Mouse (Mus musculus) CH12.LX (cell line): Measurements from ENCODE around the gene Trim54. TPM values are rescaled to one million over a fixed set of nuclear protein-coding genes. Genes with fewer than 3 reads are reported as not detected.

Experiments used
- DNase-seq: peaks from one replicate; pipeline ENCODE4 v3.0.0-alpha.2; 2013; ENCODE audit errors: extremely low read depth
- H3K27ac ChIP-seq: 2 replicates; pipeline ENCODE4 v1.5.1; 2012; ENCODE audit warnings: low read depth, mild to moderate bottlenecking, control low read depth, moderate library complexity; ENCODE audit not compliant: insufficient read depth
- H3K27me3 ChIP-seq: replicated peaks from 2 replicates; pipeline ENCODE3; 2012; ENCODE audit warnings: inconsistent platforms
- H3K36me3 ChIP-seq, 2 experiments: replicated peaks in 1 of 2; 2 replicates each; pipeline versions ENCODE3 to v1.6.1; 2012; ENCODE audit warnings: inconsistent platforms in 1 of 2, low read length in 1 of 2, mild to moderate bottlenecking in 1 of 2, mixed read lengths in 1 of 2, moderate library complexity in 1 of 2; ENCODE audit not compliant: control insufficient read depth in 1 of 2, insufficient read depth in 1 of 2
- H3K4me1 ChIP-seq, 2 experiments: 2 replicates each; pipeline ENCODE4 v1.6.1; 2012; ENCODE audit warnings: inconsistent platforms in 1 of 2, moderate library complexity in 1 of 2; ENCODE audit not compliant: insufficient read depth in 2 of 2, control insufficient read depth in 1 of 2
- H3K4me2 ChIP-seq: 2 replicates; pipeline ENCODE4 v1.6.1; 2012; ENCODE audit warnings: low read depth, mild to moderate bottlenecking, control low read depth; ENCODE audit not compliant: poor library complexity, insufficient read depth, severe bottlenecking
- H3K4me3 ChIP-seq, 3 experiments: fragments of 150-350 bp in 1 of 3; sonication (generic) in 1 of 3; replicated peaks in 1 of 3; 2 replicates each; pipeline versions ENCODE3 to v1.5.1; 2011 to 2012; ENCODE audit warnings: low read depth in 2 of 3, low read length in 2 of 3, mild to moderate bottlenecking in 2 of 3, moderate library complexity in 2 of 3, control low read depth in 1 of 3, improper control_type of control experiment in 1 of 3, inconsistent platforms in 1 of 3, mixed read lengths in 1 of 3; ENCODE audit not compliant: poor library complexity in 1 of 3
- H3K79me2 ChIP-seq: replicated peaks from 2 replicates; pipeline ENCODE4 v1.6.1; 2012; ENCODE audit warnings: mild to moderate bottlenecking, moderate library complexity; ENCODE audit not compliant: control insufficient read depth, poor library complexity, insufficient read depth, severe bottlenecking; ENCODE audit errors: extremely low read depth
- H3K9ac ChIP-seq: 2 replicates; pipeline ENCODE4 v1.6.1; 2012; ENCODE audit warnings: low read depth, mild to moderate bottlenecking, control low read depth, moderate library complexity; ENCODE audit not compliant: insufficient read depth
- H3K9me3 ChIP-seq: replicated peaks from 2 replicates; pipeline ENCODE3; 2012; ENCODE audit warnings: low read length, inconsistent platforms, mixed read lengths
- CTCF ChIP-seq, 2 experiments: IDR thresholded peaks in 1 of 2; conservative IDR thresholded peaks in 1 of 2; 2 replicates each; pipeline ENCODE4 v1.5.1; 2011 to 2012; ENCODE audit warnings: low read depth in 2 of 2, low read length in 2 of 2, improper control_type of control experiment in 1 of 2, inconsistent platforms in 1 of 2, mild to moderate bottlenecking in 1 of 2, moderate library complexity in 1 of 2
- E2F4 ChIP-seq: IDR thresholded peaks from 2 replicates; pipeline ENCODE4 v1.6.1; 2011; ENCODE audit warnings: low read depth, low read length, improper control_type of control experiment; ENCODE audit not compliant: insufficient replicate concordance
- EP300 ChIP-seq: IDR thresholded peaks from 2 replicates; pipeline ENCODE4 v1.6.1; 2011; ENCODE audit warnings: low read length, improper control_type of control experiment
- ETS1 ChIP-seq: conservative IDR thresholded peaks from 2 replicates; pipeline ENCODE4 v1.6.1; 2012; ENCODE audit warnings: low read depth, mild to moderate bottlenecking, inconsistent platforms, low read length, improper control_type of control experiment, moderate library complexity
- GABPA ChIP-seq: IDR thresholded peaks from 2 replicates; pipeline ENCODE4 v1.6.1; 2012; ENCODE audit warnings: low read depth, low read length, improper control_type of control experiment, inconsistent platforms; ENCODE audit not compliant: insufficient replicate concordance
- IRF4 ChIP-seq: IDR thresholded peaks from 2 replicates; pipeline ENCODE4 v1.6.1; 2014; ENCODE audit warnings: low read depth, mild to moderate bottlenecking, inconsistent platforms, low read length, improper control_type of control experiment
- JUN ChIP-seq: IDR thresholded peaks from 2 replicates; pipeline ENCODE4 v1.6.1; 2011; ENCODE audit warnings: low read depth, mild to moderate bottlenecking, low read length, improper control_type of control experiment, moderate library complexity; ENCODE audit not compliant: insufficient read depth
- KAT2A ChIP-seq: IDR thresholded peaks from 2 replicates; pipeline ENCODE4 v1.6.1; 2012; ENCODE audit warnings: low read length, improper control_type of control experiment, inconsistent platforms; ENCODE audit not compliant: insufficient replicate concordance
- MAFK ChIP-seq: IDR thresholded peaks from 2 replicates; pipeline ENCODE4 v1.6.1; 2011; ENCODE audit warnings: low read length, improper control_type of control experiment; ENCODE audit not compliant: insufficient replicate concordance
- MAZ ChIP-seq: IDR thresholded peaks from 2 replicates; pipeline ENCODE4 v1.6.1; 2012; ENCODE audit warnings: low read depth, mild to moderate bottlenecking, inconsistent platforms, low read length, improper control_type of control experiment, moderate library complexity
- MEF2A ChIP-seq: IDR thresholded peaks from 2 replicates; pipeline ENCODE4 v1.6.1; 2014; ENCODE audit warnings: low read depth, mild to moderate bottlenecking, inconsistent platforms, low read length, improper control_type of control experiment, borderline replicate concordance
- MXI1 ChIP-seq: IDR thresholded peaks from 2 replicates; pipeline ENCODE4 v1.6.1; 2011; ENCODE audit warnings: mild to moderate bottlenecking, low read depth, low read length, improper control_type of control experiment
- MYC ChIP-seq: IDR thresholded peaks from 2 replicates; pipeline ENCODE4 v1.6.1; 2011; ENCODE audit warnings: low read depth, mild to moderate bottlenecking, improper control_type of control experiment, low read length
- NELFE ChIP-seq: IDR thresholded peaks from 2 replicates; pipeline ENCODE4 v1.6.1; 2011; ENCODE audit warnings: low read depth, low read length, improper control_type of control experiment
- NRF1 ChIP-seq: IDR thresholded peaks from 2 replicates; pipeline ENCODE4 v1.6.1; 2014; ENCODE audit warnings: low read depth, mild to moderate bottlenecking, inconsistent platforms, low read length, improper control_type of control experiment, moderate library complexity
- PAX5 ChIP-seq: IDR thresholded peaks from 2 replicates; pipeline ENCODE4 v1.6.1; 2012; ENCODE audit warnings: low read length, inconsistent platforms, mixed read lengths
- POLR2A ChIP-seq: IDR thresholded peaks from 2 replicates; pipeline ENCODE4 v1.6.1; 2011; ENCODE audit warnings: low read depth, mild to moderate bottlenecking, improper control_type of control experiment, low read length
- POLR2AphosphoS2 ChIP-seq: IDR thresholded peaks from 2 replicates; pipeline ENCODE4 v1.6.1; 2011; ENCODE audit warnings: low read depth, low read length, improper control_type of control experiment
- RAD21 ChIP-seq: IDR thresholded peaks from 2 replicates; pipeline ENCODE4 v1.6.1; 2011; ENCODE audit warnings: low read depth, mild to moderate bottlenecking, low read length, improper control_type of control experiment, moderate library complexity
- SIN3A ChIP-seq: IDR thresholded peaks from 2 replicates; pipeline ENCODE4 v1.6.1; 2012; ENCODE audit warnings: low read length, improper control_type of control experiment, inconsistent platforms
- SMC3 ChIP-seq: IDR thresholded peaks from 2 replicates; pipeline ENCODE4 v1.6.1; 2011; ENCODE audit warnings: low read depth, low read length, improper control_type of control experiment
- TCF12 ChIP-seq: IDR thresholded peaks from 2 replicates; pipeline ENCODE4 v1.6.1; 2014; ENCODE audit warnings: low read depth, mild to moderate bottlenecking, inconsistent platforms, low read length, improper control_type of control experiment
- UBTF ChIP-seq: IDR thresholded peaks from 2 replicates; pipeline ENCODE4 v1.6.1; 2012; ENCODE audit warnings: low read depth, mild to moderate bottlenecking, inconsistent platforms, low read length, improper control_type of control experiment, moderate library complexity
- USF1 ChIP-seq: IDR thresholded peaks from 2 replicates; pipeline ENCODE4 v1.6.1; 2014; ENCODE audit warnings: low read depth, mild to moderate bottlenecking, inconsistent platforms, low read length, improper control_type of control experiment
- USF2 ChIP-seq: conservative IDR thresholded peaks from 2 replicates; pipeline ENCODE4 v1.6.1; 2011; ENCODE audit warnings: low read depth, low read length, improper control_type of control experiment
- ZC3H11A ChIP-seq: IDR thresholded peaks from 2 replicates; pipeline ENCODE4 v1.6.1; 2012; ENCODE audit warnings: low read depth, mild to moderate bottlenecking, inconsistent platforms, low read length, improper control_type of control experiment
- dilution Hi-C: fragments of 300-500 bp; cut with MboI; formaldehyde crosslinking; loops from 2 replicates; pipeline ENCODE4 v1.14.3; 2020; ENCODE audit warnings: low sequenced_read_pairs; ENCODE audit not compliant: extremely low pct_unique_long_range_greater_than_20kb, extremely low pct_ligation_motif_present
- in situ Hi-C: fragments of 300-500 bp; cut with MboI; formaldehyde crosslinking; loops from 3 replicates; pipeline ENCODE4 v1.14.3; 2019; ENCODE audit warnings: low sequenced_read_pairs, low pct_ligation_motif_present, low pct_unique_long_range_greater_than_20kb, mixed read lengths
- polyA plus RNA-seq: library from polyadenylated mRNA; unstranded; fragments of >175 nt; gene quantifications from 2 replicates; pipeline ENCODE4 v1.2.1, GENCODE M21; 2012; ENCODE audit warnings: low read depth; ENCODE audit not compliant: insufficient read length
- total RNA-seq, 2 experiments: library from RNA; depleted of rRNA; stranded (reverse); fragments of 300-350 nt in 1 of 2; fragments of >200 nt in 1 of 2; gene quantifications; 2 replicates each; pipeline ENCODE4 v1.2.3; 2012 to 2014

The Trim54 gene
- total and polyA plus RNA-seq, 3 experiments = not detected

DNA sequence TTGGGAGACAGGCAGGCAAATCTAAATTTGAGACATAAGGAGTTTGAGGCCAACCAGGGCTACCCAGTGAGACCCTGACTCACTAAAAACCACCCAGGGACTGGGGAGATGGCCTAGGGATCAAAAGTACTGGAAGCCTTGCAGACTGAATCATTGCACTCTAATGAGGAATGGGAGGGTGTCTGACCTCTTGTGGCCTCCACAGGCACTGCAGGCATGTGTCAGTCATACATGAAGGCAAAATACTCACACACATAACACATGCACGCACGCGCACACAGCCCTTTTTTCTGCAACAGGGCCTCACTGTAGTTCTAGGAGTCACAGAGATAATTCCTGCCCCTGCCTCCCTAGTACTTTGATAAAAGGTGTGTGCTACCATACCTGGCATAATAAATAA is 35.1 kb upstream of the Trim54 start (continued):
- no peak for TF ChIP-seq SIN3A
- no peak for TF ChIP-seq KAT2A
- TF ChIP-seq POLR2A = no peak
- no peak for TF ChIP-seq EP300
- no peak for TF ChIP-seq MAFK
- peak; percentile 77 to 87 for TF ChIP-seq CTCF (conservative IDR thresholded peaks at IDR 0.05 in 1 of 2, IDR thresholded peaks at IDR 0.05 in 1 of 2; ENCODE audit: low read depth in 2 of 2, low read length in 2 of 2)
- peak; percentile 64 for TF ChIP-seq SMC3
- TF ChIP-seq JUN = no peak
- no peak for TF ChIP-seq USF1
- TF ChIP-seq NELFE = no peak
- no peak for TF ChIP-seq IRF4
- no peak for TF ChIP-seq MAZ
- no peak for TF ChIP-seq GABPA
- TF ChIP-seq TCF12 = no peak
- TF ChIP-seq USF2 = no peak
- no peak for TF ChIP-seq UBTF
- TF ChIP-seq ZC3H11A = no peak
- TF ChIP-seq, all 38 proteins: peak for 4

DNA sequence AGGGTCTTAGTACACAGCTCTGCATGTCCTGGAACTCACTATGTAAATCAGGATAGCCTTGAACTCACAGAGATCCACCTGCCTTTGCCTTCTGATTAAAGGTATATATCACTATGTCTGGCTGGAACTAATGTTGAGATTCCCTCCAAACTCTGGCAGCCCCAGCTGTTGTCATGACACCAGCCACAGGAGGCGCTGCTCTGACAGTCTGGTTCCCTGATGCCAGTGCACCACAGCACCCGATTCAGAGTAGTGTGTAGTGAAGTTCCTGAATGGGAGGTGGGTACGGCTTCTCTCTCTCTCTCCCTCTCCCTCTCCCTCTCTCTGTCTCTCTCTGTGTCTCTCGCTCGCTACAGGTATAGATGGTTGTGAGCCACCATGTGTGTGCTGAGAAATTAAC is 34.2 kb upstream of the Trim54 start:
- H3K4me1 ChIP-seq = peaks cover 13 to 35% of the 10 kb centered on the region in 2 experiments
- peak; percentile 81 for DNase-seq
- dilution Hi-C loops = no loop called here
- in situ Hi-C loops = no loop called here
- no peaks in the 10 kb centered on the region for H3K9me3 ChIP-seq
- H3K9ac ChIP-seq = no peak overlapping the region
- peak overlapping the region in 2 of 3 experiments; percentile 26 to 29 for H3K4me3 ChIP-seq
- no peaks in the 10 kb centered on the region for H3K79me2 ChIP-seq
- H3K27me3 ChIP-seq = peaks cover 16% of the 10 kb centered on the region
- H3K4me2 ChIP-seq = no peak overlapping the region
- H3K36me3 ChIP-seq = peaks cover 22 to 37% of the 10 kb centered on the region in 2 experiments
- no peak overlapping the region for H3K27ac ChIP-seq
- TF ChIP-seq NRF1 = no peak
- no peak for TF ChIP-seq TCF12
- TF ChIP-seq PAX5 = no peak
- TF ChIP-seq E2F4 = no peak
- no peak for TF ChIP-seq NELFE
- peak; percentile 30; the same call in 1 of the 2 replicates for TF ChIP-seq SMC3
- peak; percentile 52 for TF ChIP-seq RAD21
- no peak for TF ChIP-seq POLR2A
- TF ChIP-seq UBTF = no peak
- TF ChIP-seq CTCF (conservative IDR thresholded peaks at IDR 0.05 in 1 of 2, IDR thresholded peaks at IDR 0.05 in 1 of 2; ENCODE audit: low read depth in 2 of 2, low read length in 2 of 2) = peak; percentile 75 to 81
- no peak for TF ChIP-seq MEF2A
- no peak for TF ChIP-seq MYC
- TF ChIP-seq MXI1 = no peak; the same call in 1 of the 2 replicates
- TF ChIP-seq ETS1 = no peak
- no peak for TF ChIP-seq KAT2A
- no peak; the same call in 1 of the 2 replicates for TF ChIP-seq POLR2AphosphoS2
- TF ChIP-seq, all 38 proteins: peak for 3
